Mouse (Mus musculus) liver, embryonic 14.5 days (tissue): Measurements from ENCODE around the gene Ptprc.

Source experiments
- CTCF ChIP-seq: IDR thresholded peaks from 2 replicates; pipeline ENCODE4 v1.5.1; 2016; ENCODE audit warnings: antibody characterized with exemption, low read depth, control low read depth
- EP300 ChIP-seq: IDR thresholded peaks from 2 replicates; pipeline ENCODE4 v1.6.1; 2016; ENCODE audit warnings: antibody characterized with exemption, low read depth

GRCm38 (mm10) chr1:138157709-138158108 lies 17.8 kb downstream of the Ptprc start:
- no peak for TF ChIP-seq CTCF
- no peak for TF ChIP-seq EP300
